Mouse (Mus musculus) heart, postnatal 0 days (tissue): ENCODE measurements around the gene Kndc1.

Experiments
- CTCF ChIP-seq: IDR thresholded peaks from 2 replicates; pipeline ENCODE4 v1.5.1; 2016; ENCODE audit warnings: antibody characterized with exemption, control low read depth, low read depth
- EP300 ChIP-seq: IDR thresholded peaks from 2 replicates; pipeline ENCODE4 v1.6.1; 2016; ENCODE audit warnings: antibody characterized with exemption, low read depth

DNA sequence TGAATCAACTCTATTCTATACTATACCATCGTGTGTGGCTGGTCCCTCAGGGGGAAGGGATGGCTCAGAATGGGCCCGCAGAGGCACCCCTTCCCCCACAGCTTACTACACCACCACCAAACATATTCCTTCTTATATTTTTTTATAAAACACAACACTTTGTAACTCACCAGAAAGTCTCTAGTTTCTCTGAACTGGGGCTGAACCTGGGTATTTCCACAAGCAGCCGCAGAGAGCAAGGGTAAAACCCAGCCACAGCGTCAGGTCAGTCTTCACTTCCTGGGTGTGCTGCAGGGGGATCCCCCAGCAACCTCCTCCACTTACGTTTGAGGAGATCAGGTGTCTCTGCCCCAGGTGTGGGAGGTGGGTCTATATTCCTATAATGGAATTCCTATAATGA, 73.9 kb downstream of the Kndc1 start:
- TF ChIP-seq CTCF (no peak), EP300 (no peak)
